Mouse (Mus musculus) forebrain, postnatal 0 days (tissue): ENCODE data around the gene Tnfsf18. TPM values are rescaled to one million over a fixed set of nuclear protein-coding genes. Genes with fewer than 3 reads are reported as not detected.

Experiments
- ATAC-seq: fragments of 200-750 bp; cut with Nextera tagmentation; 2 replicates; pipeline ENCODE4 v1.8.0; 2017; ENCODE audit warnings: mild to moderate bottlenecking, moderate library complexity
- DNase-seq: peaks from one replicate; pipeline ENCODE4 v3.0.0-alpha.2; 2015
- H3K27ac ChIP-seq: fragments of 300-500 bp; sonication (generic); 2 replicates; pipeline ENCODE4 v1.5.1; 2014; ENCODE audit warnings: low read depth, mild to moderate bottlenecking, antibody characterized with exemption, low read length, moderate library complexity, mixed read lengths
- H3K27me3 ChIP-seq: fragments of 300-500 bp; sonication (generic); 2 replicates; pipeline ENCODE4 v1.6.1; 2014; ENCODE audit warnings: mild to moderate bottlenecking, low read length, mixed read lengths; ENCODE audit not compliant: insufficient read depth
- H3K36me3 ChIP-seq: fragments of 300-500 bp; sonication (generic); 2 replicates; pipeline ENCODE4 v1.6.1; 2014; ENCODE audit warnings: mild to moderate bottlenecking, moderate library complexity; ENCODE audit not compliant: insufficient read depth
- H3K4me1 ChIP-seq: fragments of 300-500 bp; sonication (generic); 2 replicates; pipeline ENCODE4 v1.6.1; 2014; ENCODE audit warnings: antibody characterized with exemption; ENCODE audit not compliant: insufficient read depth
- H3K4me2 ChIP-seq: fragments of 300-500 bp; sonication (generic); 2 replicates; pipeline ENCODE4 v1.6.1; 2014; ENCODE audit warnings: low read depth, mild to moderate bottlenecking, moderate library complexity
- H3K4me3 ChIP-seq: fragments of 300-500 bp; sonication (generic); 2 replicates; pipeline ENCODE4 v1.5.1; 2014; ENCODE audit warnings: low read depth, low read length, mixed read lengths
- H3K9ac ChIP-seq: fragments of 300-500 bp; sonication (generic); 2 replicates; pipeline ENCODE4 v1.6.1; 2014; ENCODE audit warnings: mild to moderate bottlenecking
- H3K9me3 ChIP-seq: fragments of 300-500 bp; sonication (generic); 2 replicates; pipeline ENCODE4 v1.6.1; 2016; ENCODE audit warnings: low read length
- CTCF ChIP-seq: sonication (generic); IDR thresholded peaks from 2 replicates; pipeline ENCODE4 v1.5.1; 2016; ENCODE audit warnings: antibody characterized with exemption, control low read depth, low read depth
- WGBS: fragments of 180-500 bp; shearing (Covaris S2); extraction: QIAGEN DNeasy Blood & Tissue Kit; methylation state at CpG from one replicate; pipeline ENCODE4 v1.1.7; 2014; 5-methylcytosine and 5-hydroxymethylcytosine counted together
- polyA plus RNA-seq: library from polyadenylated mRNA; unstranded; fragments of >200 nt; fragmentation: Nextera tagmentation; extraction: Ambion mirVana; gene quantifications from 2 replicates; pipeline ENCODE4 v1.2.1, GENCODE M21; 2015
- total RNA-seq: library from RNA; depleted of rRNA; stranded (reverse); fragments of >200 nt; gene quantifications from 2 replicates; pipeline ENCODE4 v1.2.3, GENCODE M21; 2014; rRNA removed

The Tnfsf18 gene
- total RNA-seq (0.08 and 0.14 TPM in 2 replicates), polyA plus RNA-seq (not detected in 2 replicates)

DNA sequence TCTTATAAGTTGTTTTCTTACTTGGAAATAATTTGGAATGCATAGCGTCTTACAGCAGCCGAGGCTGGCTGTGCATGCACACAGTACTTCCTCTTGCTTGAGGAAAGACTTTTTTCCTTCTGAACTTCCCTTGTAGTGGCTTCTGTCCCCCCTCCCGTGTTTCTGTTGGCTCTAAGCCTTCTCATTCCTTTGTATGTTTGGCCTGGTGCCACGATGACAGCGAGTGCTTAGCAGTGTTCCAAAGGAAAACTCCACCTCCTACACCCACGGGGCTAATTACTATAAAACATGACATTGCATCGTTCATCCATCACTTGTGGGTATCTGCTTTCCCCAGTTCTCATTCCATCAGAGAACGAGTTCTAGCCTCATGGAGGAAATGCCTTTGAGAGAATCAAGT, at the start of gene Tnfsf18:
TSS of gene Tnfsf18 (plus strand) at position 313 of the 400 bp plus-strand sequence.
- TF ChIP-seq CTCF = no peak

GRCm38 (mm10) chr1:161444858-161445257, 49.6 kb upstream of the Tnfsf18 start:
- H3K4me1 ChIP-seq = no peaks in the 10 kb centered on the region
- no peak for TF ChIP-seq CTCF
- H3K27ac ChIP-seq = no peak overlapping the region
- no peak for DNase-seq
- H3K4me2 ChIP-seq = no peak overlapping the region
- no peak overlapping the region for H3K4me3 ChIP-seq
- H3K9me3 ChIP-seq = no peaks in the 10 kb centered on the region
- no peak for ATAC-seq
- H3K9ac ChIP-seq = no peak overlapping the region
- 76% methylated on average over 7 of the region's 7 CpGs for WGBS
- H3K36me3 ChIP-seq = no peaks in the 10 kb centered on the region
- no peaks in the 10 kb centered on the region for H3K27me3 ChIP-seq

More for the DNA sequence above, at the start of gene Tnfsf18:
- peaks cover 6% of the 10 kb centered on the region; the same call in 1 of the 2 replicates for H3K4me1 ChIP-seq
- H3K9me3 ChIP-seq = no peaks in the 10 kb centered on the region
- WGBS = 22% methylated on average over 8 of the region's 8 CpGs
- ATAC-seq = no peak
- no peak within 1 kb of the TSS for H3K27ac ChIP-seq
- H3K4me2 ChIP-seq = no peak within 1 kb of the TSS
- no peaks in the 10 kb centered on the region for H3K27me3 ChIP-seq
- no peak within 1 kb of the TSS for H3K4me3 ChIP-seq
- no peaks in the 10 kb centered on the region for H3K36me3 ChIP-seq
- H3K9ac ChIP-seq = no peak within 1 kb of the TSS
- DNase-seq = no peak

- Histone ChIP-seq H3K27ac (no peak overlapping the region), H3K9me3 (no peaks in the 10 kb centered on the region), H3K4me1 (no peaks in the 10 kb centered on the region), H3K27me3 (no peaks in the 10 kb centered on the region), H3K4me3 (no peak overlapping the region), H3K9ac (no peak overlapping the region), H3K4me2 (no peak overlapping the region), H3K36me3 (no peaks in the 10 kb centered on the region)
- no peak for ATAC-seq
- 55% methylated on average over 3 of the region's 3 CpGs for WGBS
- no peak for DNase-seq
- no peak for TF ChIP-seq CTCF
These were observed 42.7 kb upstream of the Tnfsf18 start for GRCm38 (mm10) chr1:161451683-161452245.

- Histone ChIP-seq H3K36me3 (no peaks in the 10 kb centered on the region), H3K4me3 (no peak overlapping the region), H3K4me1 (no peaks in the 10 kb centered on the region), H3K27ac (no peak overlapping the region), H3K9ac (no peak overlapping the region), H3K4me2 (no peak overlapping the region), H3K9me3 (no peaks in the 10 kb centered on the region), H3K27me3 (no peaks in the 10 kb centered on the region)
- ATAC-seq (no peak), DNase-seq (no peak)
- TF ChIP-seq CTCF = no peak
- 88% methylated on average over 1 of the region's 1 CpGs for WGBS
These were observed 42.2 kb upstream of the Tnfsf18 start for GRCm38 (mm10) chr1:161452250-161452649.

GRCm38 (mm10) chr1:161463388-161464085, 30.9 kb upstream of the Tnfsf18 start:
- ATAC-seq (no peak), DNase-seq (no peak)
- 75% methylated on average over 2 of the region's 2 CpGs for WGBS
- Histone ChIP-seq H3K27ac (no peak overlapping the region), H3K27me3 (no peaks in the 10 kb centered on the region), H3K4me2 (no peak overlapping the region), H3K9me3 (no peaks in the 10 kb centered on the region), H3K9ac (no peak overlapping the region), H3K4me1 (no peaks in the 10 kb centered on the region), H3K36me3 (no peaks in the 10 kb centered on the region), H3K4me3 (no peak overlapping the region)
- TF ChIP-seq CTCF = no peak

DNA sequence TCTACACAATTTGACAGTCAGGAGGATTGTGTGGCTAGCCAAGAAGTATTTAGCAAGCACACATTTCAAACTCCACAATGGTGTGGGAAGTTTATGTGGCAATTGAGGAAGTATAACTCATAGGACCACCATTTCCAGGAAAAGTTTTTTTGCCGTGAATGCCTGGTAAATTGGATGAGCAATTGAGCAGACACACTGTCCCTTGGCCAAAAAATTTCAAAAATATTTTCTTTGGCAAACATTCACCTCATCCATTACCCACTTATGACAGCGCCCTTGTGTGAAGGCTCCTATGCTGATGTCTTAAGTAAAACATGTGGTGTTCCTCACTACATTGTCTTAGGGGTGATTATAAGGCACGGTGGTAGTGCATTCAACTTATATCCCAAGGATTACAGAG, 17.2 kb upstream of the Tnfsf18 start:
- Histone ChIP-seq H3K27me3 (no peaks in the 10 kb centered on the region), H3K9ac (no peak overlapping the region), H3K9me3 (no peaks in the 10 kb centered on the region), H3K4me1 (no peaks in the 10 kb centered on the region), H3K36me3 (no peaks in the 10 kb centered on the region), H3K27ac (no peak overlapping the region), H3K4me2 (no peak overlapping the region), H3K4me3 (no peak overlapping the region)
- ATAC-seq (no peak), DNase-seq (no peak)
- WGBS = 83% methylated on average over 3 of the region's 3 CpGs
- TF ChIP-seq CTCF = no peak

DNA sequence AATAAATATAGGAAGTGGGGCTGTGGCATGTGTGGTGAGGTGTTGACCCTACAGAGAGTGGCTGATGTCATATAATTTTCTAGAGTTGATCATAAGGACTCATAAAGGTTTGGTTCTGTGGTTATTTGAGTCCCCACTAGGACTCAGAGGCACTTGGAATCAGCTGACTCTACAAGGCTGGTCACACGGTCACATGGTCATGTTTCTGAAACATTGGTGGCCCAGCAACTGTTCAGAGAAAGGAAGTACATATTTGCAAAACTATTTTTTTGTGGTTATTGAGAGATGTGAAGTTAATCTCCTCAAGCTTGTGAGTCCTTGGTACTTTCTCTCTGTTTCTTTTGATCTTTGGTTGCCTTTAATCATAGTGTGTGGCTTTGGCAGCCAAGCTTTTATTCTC, 14.6 kb upstream of the Tnfsf18 start:
- no peaks in the 10 kb centered on the region for H3K36me3 ChIP-seq
- 81% methylated on average over 1 of the region's 1 CpGs for WGBS
- ATAC-seq (no peak), DNase-seq (no peak)
- TF ChIP-seq CTCF = no peak
- H3K4me1 ChIP-seq = no peaks in the 10 kb centered on the region
- H3K27ac ChIP-seq = no peak overlapping the region
- no peak overlapping the region for H3K4me3 ChIP-seq
- H3K9ac ChIP-seq = no peak overlapping the region
- H3K27me3 ChIP-seq = no peaks in the 10 kb centered on the region
- H3K4me2 ChIP-seq = no peak overlapping the region
- H3K9me3 ChIP-seq = no peaks in the 10 kb centered on the region
